Mouse (Mus musculus) heart, adult 9 months (tissue): ENCODE results near the gene Fign.
A peak's percentile ranks its signal among the peaks of the same experiment; 100 is the strongest.

ENCODE experiments used
- DNase-seq, 2 experiments: peaks; one replicate each; pipeline ENCODE4 v3.0.0; 2022; ENCODE audit warnings: low spot score in 2 of 2

Fign gene

GRCm38 (mm10) chr2:64097937-64098617 is at the start of gene Fign:
TSS of gene Fign (minus strand) at chr2:64098038.
- peak; percentile 69 to 79 for DNase-seq

DNA sequence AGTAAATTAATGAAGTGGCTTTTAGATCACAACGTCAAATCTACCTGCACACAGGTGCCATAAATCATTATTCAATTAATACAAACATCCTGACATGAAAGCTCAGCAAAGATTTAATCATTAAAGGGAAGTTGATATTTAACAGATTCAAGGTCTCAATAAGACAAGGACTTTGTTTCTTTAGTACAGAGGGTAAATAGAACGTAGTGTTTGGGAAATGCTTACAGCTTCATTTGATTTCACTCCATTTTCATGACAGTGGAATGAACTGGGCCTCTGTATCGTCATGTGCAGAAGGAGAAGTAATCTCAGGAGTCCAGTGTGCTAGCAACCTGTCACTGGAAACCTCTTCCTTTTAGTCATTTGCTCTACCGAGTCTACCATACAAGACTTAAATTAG is 35.8 kb upstream of the Fign start:
- no peak for DNase-seq

DNA sequence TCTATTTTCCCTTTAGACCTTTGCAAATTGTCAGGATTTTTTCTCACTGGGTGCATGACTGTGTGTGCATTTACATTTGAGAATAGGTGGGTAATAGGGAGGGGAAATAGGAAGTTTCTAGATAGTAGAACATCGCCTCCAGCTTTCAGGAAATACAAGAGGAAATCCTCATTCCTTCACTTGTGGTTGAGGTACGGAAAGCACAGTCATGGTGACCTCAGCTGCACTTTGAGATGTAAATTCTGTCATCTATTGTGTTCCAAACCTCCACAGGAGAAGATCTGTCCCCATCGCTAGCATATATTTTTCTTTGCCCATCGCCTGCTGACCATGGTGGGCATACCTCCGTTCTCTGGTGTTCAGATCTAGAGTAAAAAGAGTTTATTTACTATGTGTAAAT is 22.7 kb upstream of the Fign start:
- no peak for DNase-seq

DNA sequence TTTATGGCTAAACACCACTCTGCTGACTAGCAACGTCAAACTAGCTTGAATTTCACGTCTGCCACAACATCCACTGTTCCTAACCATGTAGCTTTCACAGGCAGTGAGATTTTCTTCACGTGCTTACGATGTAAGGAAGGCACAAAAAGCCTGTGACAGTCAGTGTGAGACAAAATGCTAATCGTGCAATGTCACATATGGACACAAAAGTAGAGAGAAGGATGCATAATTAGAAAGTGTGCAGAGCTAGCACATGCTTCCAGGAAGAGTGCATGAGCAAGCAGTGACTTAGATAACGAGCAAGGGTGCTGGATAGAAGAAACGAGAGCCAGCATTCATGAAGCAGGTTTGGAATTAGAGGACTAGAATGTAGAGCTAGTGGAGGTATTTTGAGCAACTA is 18.8 kb upstream of the Fign start:
- DNase-seq, result no peak

- DNase-seq, result no peak
These were observed 13.3 kb upstream of the Fign start for GRCm38 (mm10) chr2:64111133-64111532.

- DNase-seq, result no peak
These were observed 12.0 kb upstream of the Fign start for GRCm38 (mm10) chr2:64109860-64110259.

DNA sequence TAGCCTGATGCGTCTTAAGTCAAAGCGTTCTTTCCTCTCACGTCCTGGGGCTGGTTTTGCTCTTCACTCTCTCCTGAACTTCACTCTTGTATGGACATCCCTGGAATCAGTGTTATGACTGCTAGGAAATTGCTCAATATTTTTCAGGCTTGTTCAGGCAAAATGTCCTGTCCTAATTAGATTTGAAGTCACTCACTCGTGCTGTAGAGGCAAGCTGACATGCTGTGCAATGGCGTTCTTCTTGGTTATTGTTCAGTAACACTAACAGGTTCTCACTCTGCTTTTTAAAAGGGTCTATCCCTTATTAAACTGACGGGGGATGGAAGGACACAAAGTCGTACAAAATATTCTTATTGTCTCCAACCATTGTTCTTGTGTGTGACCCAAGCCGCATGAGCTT is 10.2 kb upstream of the Fign start:
- no peak for DNase-seq

- DNase-seq, result no peak
These were observed 931 bp upstream of the Fign start for GRCm38 (mm10) chr2:64098618-64099320.

- no peak for DNase-seq
These were observed 972 bp downstream of the Fign start for GRCm38 (mm10) chr2:64096721-64097411.

- DNase-seq, result no peak
These were observed 1.7 kb downstream of the Fign start for GRCm38 (mm10) chr2:64096176-64096575.

GRCm38 (mm10) chr2:64095561-64095960 is 2.3 kb downstream of the Fign start:
- no peak for DNase-seq

DNA sequence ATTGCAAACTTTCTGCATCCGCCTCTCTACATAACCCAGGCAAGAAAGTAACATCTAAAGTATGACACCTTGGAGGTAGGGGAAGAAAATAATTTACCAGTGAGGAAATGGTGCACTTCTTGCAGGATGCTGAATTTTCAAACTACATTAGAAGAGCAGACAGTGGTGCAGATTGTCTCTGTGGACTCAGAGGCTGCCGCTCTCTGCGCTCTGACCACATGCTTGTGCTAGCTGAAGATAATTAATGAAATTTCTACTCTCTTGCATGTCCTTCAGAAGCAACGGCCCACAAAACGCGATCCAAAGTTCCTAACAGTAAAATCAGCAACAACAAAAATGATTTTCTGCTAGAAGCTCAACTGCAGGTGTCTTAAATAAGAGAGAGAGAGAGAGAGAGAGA is 4.8 kb downstream of the Fign start:
- DNase-seq, result no peak

DNA sequence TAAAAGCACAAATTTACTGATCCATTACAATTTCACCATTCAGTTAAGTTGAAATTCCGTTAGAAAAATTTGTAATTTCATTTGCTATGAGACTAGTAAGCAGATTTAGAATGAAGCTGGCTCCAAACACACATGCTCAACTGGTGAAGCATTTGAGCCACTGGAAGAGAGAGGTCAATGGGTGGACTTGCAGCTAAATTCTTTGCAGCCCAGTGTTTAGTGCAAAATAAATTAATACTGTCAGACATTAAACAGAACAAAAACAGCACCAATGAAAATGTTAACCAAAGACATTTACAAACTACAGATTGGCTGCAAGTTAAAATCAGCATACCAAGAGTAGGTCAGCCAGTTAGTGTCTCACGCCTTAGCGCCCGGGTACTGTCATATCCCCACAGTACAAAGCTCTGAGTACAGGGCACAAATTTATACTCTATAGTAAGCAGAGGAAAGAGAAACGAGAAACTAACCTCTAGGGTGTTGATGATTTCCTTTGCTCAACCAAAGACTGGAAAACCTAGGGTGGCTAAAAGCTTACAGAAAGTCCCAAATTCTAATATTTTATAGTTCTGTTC is 13.9 kb downstream of the Fign start:
- no peak for DNase-seq

GRCm38 (mm10) chr2:64079765-64080164 is 18.1 kb downstream of the Fign start:
- no peak for DNase-seq

DNA sequence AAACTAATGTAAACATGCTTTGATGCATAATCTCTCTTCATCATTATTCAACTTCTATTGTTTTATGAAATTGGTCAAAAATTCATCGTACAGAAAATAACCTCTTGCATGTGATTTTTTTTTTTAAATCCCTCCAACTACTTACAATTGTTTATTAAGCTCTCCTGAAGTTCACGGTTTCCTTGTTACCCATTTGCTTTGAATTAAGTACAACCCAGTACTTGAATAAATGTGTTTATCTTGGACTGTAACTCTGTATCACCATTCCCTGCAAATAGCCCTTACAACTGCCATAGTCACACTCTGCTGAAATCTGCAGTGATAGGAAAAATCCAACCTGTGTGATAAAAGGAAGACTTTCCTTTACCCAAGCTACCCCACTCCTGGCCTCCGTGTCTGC is 19.3 kb downstream of the Fign start:
- no peak for DNase-seq

DNA sequence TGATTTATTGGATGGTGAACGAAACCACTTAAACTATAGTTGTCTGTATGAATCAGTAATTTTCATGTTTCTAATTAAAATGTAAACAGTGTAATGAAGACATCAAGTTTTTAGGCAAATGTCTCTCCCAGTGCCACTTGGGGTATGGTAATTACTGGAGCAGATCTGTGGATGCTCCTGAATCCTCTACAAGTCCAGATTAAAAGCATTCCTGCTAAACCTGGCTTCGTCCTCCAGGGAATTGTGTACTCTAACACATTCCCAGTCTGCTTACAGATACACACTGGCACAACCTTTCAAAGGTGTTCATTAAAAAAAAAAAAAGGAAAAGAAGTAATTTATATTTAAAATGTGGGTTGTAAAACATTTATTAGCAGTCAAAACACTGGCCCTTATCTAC is 20.0 kb downstream of the Fign start:
- no peak for DNase-seq

- no peak for DNase-seq
These were observed 22.0 kb downstream of the Fign start for GRCm38 (mm10) chr2:64075873-64076272.

- no peak for DNase-seq
These were observed 23.0 kb downstream of the Fign start for GRCm38 (mm10) chr2:64074602-64075389.

DNA sequence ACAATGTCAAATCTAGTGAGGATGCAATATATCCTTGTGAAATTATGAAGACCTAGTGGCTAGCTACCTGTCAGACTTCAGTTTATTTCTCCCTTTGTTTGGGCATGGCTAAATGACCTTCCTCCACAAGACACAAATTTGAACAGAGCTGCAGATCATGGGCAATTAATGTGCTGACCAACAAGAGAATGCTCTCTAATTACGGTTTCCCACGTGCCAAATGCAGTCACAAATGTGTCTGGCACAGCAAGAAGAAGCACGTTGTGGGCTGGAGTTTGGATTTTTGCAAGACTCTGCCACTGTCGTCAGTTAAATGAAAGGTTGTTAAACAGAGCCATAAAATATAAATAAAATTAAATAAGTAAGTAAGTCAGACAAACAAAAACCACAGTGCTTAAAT is 25.7 kb downstream of the Fign start:
- no peak for DNase-seq

- peak; percentile 41 to 62 for DNase-seq
These were observed 27.7 kb downstream of the Fign start for GRCm38 (mm10) chr2:64069950-64070695.

- no peak for DNase-seq
These were observed 32.3 kb downstream of the Fign start for GRCm38 (mm10) chr2:64065511-64065910.
